Mouse (Mus musculus) embryonic facial prominence, embryonic 12.5 days (tissue): ENCODE results near the gene Galnt14. TPM values are rescaled to one million over a fixed set of nuclear protein-coding genes. Genes with fewer than 3 reads are reported as not detected.
A peak's percentile ranks its signal among the peaks of the same experiment; 100 is the strongest.

Source experiments
- ATAC-seq: fragments of 200-750 bp; cut with Nextera tagmentation; 2 replicates; pipeline ENCODE4 v1.8.0; 2017; ENCODE audit not compliant: insufficient number of reproducible peaks, insufficient read depth, low FRiP score, low TSS enrichment
- H3K27ac ChIP-seq: fragments of 300-500 bp; sonication (generic); 2 replicates; pipeline ENCODE4 v1.5.1; 2016; ENCODE audit warnings: mild to moderate bottlenecking
- H3K27me3 ChIP-seq: fragments of 300-500 bp; sonication (generic); 2 replicates; pipeline ENCODE4 v1.6.1; 2016; ENCODE audit warnings: mild to moderate bottlenecking, moderate library complexity
- H3K36me3 ChIP-seq: fragments of 300-500 bp; sonication (generic); 2 replicates; pipeline ENCODE4 v1.6.1; 2016; ENCODE audit warnings: mild to moderate bottlenecking
- H3K4me1 ChIP-seq: fragments of 300-500 bp; sonication (generic); 2 replicates; pipeline ENCODE4 v1.6.1; 2016
- H3K4me2 ChIP-seq: fragments of 300-500 bp; sonication (generic); replicated peaks from 2 replicates; pipeline ENCODE4 v1.6.1; 2016; ENCODE audit warnings: mild to moderate bottlenecking, moderate library complexity
- H3K4me3 ChIP-seq: fragments of 300-500 bp; sonication (generic); 2 replicates; pipeline ENCODE4 v1.5.1; 2016; ENCODE audit warnings: mild to moderate bottlenecking
- H3K9ac ChIP-seq: fragments of 300-500 bp; sonication (generic); 2 replicates; pipeline ENCODE4 v1.6.1; 2016; ENCODE audit warnings: mild to moderate bottlenecking, moderate library complexity
- H3K9me3 ChIP-seq: fragments of 300-500 bp; sonication (generic); 2 replicates; pipeline ENCODE4 v1.6.1; 2016; ENCODE audit warnings: mild to moderate bottlenecking, moderate library complexity
- WGBS: fragments of 180-500 bp; shearing (Covaris S2); methylation state at CpG from one replicate; pipeline ENCODE4 v1.1.7; 2016; 5-methylcytosine and 5-hydroxymethylcytosine counted together
- polyA plus RNA-seq: library from polyadenylated mRNA; unstranded; fragments of >200 nt; fragmentation: Nextera tagmentation; extraction: Ambion mirVana; gene quantifications from 2 replicates; pipeline ENCODE4 v1.2.1, GENCODE M21; 2016

Galnt14 gene
- polyA plus RNA-seq, 1 experiment from 2014 or later, result 3.6 TPM

DNA sequence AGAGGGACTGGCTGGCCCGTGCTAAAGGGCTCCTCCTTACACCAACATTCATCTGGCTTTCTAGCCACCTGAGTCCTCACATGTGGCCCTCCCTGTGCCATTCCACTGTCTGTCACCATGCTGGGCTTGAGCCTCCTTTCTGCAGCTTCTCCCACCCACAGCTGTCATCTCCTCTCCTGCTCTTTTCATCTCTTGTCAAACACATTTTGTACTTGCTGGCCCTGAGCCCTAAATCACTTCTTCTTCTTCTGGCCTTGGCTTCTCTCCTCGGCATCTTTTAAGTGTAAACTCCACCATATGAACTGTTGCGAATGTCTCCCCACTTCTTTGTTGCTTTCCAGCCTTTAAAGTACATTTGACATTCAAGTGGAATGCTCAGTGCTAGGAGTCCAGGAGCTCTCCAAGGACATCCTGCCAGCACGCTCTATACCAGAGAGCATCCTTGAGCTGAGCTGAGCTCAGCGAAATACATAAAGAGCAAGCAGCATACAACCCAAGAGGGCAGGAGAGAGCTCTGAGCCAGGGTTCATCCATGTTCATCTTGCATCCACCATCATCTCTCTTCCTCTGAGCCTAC lies 150.0 kb downstream of the Galnt14 start:
- Histone ChIP-seq H3K27me3 (no peaks in the 10 kb centered on the region), H3K4me1 (no peaks in the 10 kb centered on the region), H3K9ac (no peak overlapping the region), H3K27ac (no peak overlapping the region), H3K36me3 (no peaks in the 10 kb centered on the region), H3K9me3 (no peaks in the 10 kb centered on the region), H3K4me3 (no peak overlapping the region), H3K4me2 (no peak overlapping the region)
- ATAC-seq, result no peak
- WGBS, result 82% methylated on average over 5 of the region's 5 CpGs

DNA sequence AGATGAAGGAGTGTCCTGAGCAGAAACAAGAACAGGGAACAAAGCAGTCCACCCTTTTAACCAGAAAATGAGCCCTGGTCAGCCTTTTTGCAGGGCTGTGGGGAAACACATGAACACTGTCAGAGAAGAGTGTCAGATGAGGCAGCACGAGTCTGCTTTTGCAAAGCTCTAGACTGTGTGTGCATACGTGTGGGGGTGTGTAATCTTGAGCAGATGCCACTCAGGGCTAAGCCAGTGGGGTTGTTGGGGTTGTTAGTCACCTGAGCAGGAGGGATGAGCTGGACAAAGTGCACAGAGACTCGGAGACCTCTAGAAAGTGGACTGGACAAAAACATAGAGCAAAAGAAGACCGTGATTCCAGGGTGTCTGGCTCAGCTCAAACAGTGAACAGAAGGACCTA lies 150.8 kb downstream of the Galnt14 start:
- Histone ChIP-seq H3K4me3 (no peak overlapping the region), H3K36me3 (no peaks in the 10 kb centered on the region), H3K27ac (no peak overlapping the region), H3K27me3 (no peaks in the 10 kb centered on the region), H3K9me3 (no peaks in the 10 kb centered on the region), H3K4me2 (no peak overlapping the region), H3K9ac (no peak overlapping the region), H3K4me1 (no peaks in the 10 kb centered on the region)
- WGBS, result 75% methylated on average over 4 of the region's 4 CpGs
- ATAC-seq, result no peak

DNA sequence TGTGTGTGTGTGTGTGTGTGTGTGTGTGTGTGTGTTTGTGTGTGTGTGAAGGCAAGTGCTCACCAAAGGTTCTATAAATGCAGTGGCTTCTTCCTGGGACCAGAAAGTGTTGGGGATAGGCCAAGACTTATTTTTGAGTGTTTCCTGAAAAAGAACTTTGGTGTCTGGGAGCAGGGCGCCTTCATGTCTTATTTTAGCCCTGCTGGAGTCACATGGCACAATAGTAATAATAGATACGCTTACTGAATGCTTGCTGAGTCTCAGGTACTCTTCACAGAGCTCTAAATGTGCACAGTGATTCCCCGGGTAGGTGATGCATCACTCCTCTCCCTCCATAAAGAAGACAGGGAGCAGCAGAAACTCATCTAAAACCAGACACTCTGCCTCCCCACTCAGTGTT lies 153.2 kb downstream of the Galnt14 start:
- WGBS, result 84% methylated on average over 3 of the region's 3 CpGs
- H3K9ac ChIP-seq, result no peak overlapping the region
- ATAC-seq, result no peak

DNA sequence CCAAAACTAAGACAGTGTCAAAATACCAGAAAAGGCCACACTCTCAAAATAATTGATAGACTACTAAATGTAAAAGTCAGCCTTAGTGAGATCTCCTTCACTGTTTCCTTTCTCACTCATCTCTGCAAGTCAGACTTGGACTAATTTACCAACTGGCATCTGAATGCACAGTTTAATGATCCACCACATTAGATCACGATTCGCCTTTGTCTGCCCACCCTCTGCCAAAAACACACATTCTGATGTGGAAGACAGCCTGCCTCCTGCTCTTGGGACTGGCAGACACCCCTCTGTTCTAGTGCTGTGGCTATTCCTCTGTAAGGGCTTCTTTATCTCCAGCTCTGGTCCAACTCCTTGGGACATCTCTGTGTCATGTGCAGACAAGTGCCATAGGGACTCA lies 153.8 kb downstream of the Galnt14 start:
- H3K4me3 ChIP-seq, result no peak overlapping the region
- no peak overlapping the region for H3K27ac ChIP-seq
- no peak overlapping the region for H3K4me2 ChIP-seq
- H3K9me3 ChIP-seq, result no peaks in the 10 kb centered on the region
- H3K27me3 ChIP-seq, result no peaks in the 10 kb centered on the region
- H3K4me1 ChIP-seq, result no peaks in the 10 kb centered on the region
- 83% methylated on average over 2 of the region's 2 CpGs for WGBS
- no peaks in the 10 kb centered on the region for H3K36me3 ChIP-seq
- no peak overlapping the region for H3K9ac ChIP-seq
- no peak for ATAC-seq

More for the DNA sequence above, 153.2 kb downstream of the Galnt14 start:
- H3K36me3 ChIP-seq, result no peaks in the 10 kb centered on the region
- no peak overlapping the region for H3K4me2 ChIP-seq
- no peaks in the 10 kb centered on the region for H3K9me3 ChIP-seq
- H3K4me1 ChIP-seq, result no peaks in the 10 kb centered on the region
- no peaks in the 10 kb centered on the region for H3K27me3 ChIP-seq
- H3K4me3 ChIP-seq, result no peak overlapping the region
- no peak overlapping the region for H3K27ac ChIP-seq

DNA sequence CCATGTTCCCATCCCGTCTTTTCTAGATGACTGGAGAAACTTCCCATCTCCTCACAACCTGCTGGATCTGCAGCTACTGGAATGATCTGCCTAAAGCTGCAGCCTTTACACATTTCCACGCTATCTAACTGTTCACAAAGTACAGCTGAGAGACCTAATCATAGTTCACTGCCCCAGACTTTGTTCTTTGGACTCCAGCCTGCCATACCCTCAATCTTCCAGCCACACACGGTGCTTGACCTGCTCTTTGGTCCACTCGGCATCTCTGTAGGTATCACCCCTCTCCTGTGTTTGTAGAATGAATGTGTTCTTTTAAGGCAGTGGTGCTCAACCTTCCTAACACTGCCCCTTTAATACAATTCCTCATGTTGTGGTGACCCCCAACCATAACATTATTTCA lies 155.6 kb downstream of the Galnt14 start:
- 89% methylated on average over 4 of the region's 4 CpGs for WGBS
- no peaks in the 10 kb centered on the region for H3K27me3 ChIP-seq
- no peak for ATAC-seq

DNA sequence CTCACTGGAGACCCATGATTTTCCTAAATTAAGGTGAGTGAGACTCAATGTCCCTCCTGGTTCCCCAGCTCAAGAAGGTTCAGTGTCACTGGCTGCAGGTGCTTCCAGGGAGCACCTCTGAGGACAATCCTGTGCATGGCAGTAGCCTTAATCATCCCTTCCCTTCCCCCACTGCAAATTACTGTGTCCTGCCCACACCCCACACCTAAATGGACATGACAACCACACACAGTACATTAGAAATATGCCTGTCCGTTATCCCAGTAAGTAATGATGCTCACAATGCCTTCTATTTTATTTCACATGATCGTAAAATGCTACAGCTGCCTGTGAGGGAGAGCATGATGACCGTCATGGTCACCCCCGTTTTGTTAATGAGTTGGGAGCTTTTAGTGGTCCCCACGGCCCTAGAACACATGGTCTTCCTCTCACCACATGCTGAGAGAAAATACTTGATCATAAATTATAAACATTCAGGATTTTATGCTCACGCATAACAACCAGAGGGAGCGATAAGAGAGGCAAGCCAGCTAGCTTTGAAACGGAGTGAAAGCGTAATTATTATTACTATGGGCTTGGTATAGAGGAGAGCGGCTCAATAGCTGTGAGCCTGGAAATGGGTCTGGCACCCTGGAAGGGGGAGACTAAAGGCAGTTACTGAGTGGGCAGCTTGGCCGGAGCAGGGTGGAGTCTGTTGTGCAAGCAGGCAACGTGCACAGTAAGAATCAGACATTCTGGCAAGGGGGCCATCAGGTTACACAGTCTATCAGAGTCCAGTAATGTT lies 161.3 kb downstream of the Galnt14 start:
- Histone ChIP-seq H3K27me3 (no peaks in the 10 kb centered on the region), H3K27ac (no peak overlapping the region)
- ATAC-seq, result no peak

More for the DNA sequence above, 155.6 kb downstream of the Galnt14 start:
- Histone ChIP-seq H3K4me2 (no peak overlapping the region), H3K4me3 (no peak overlapping the region), H3K36me3 (no peaks in the 10 kb centered on the region), H3K9ac (no peak overlapping the region), H3K9me3 (no peaks in the 10 kb centered on the region), H3K4me1 (no peaks in the 10 kb centered on the region), H3K27ac (no peak overlapping the region)

DNA sequence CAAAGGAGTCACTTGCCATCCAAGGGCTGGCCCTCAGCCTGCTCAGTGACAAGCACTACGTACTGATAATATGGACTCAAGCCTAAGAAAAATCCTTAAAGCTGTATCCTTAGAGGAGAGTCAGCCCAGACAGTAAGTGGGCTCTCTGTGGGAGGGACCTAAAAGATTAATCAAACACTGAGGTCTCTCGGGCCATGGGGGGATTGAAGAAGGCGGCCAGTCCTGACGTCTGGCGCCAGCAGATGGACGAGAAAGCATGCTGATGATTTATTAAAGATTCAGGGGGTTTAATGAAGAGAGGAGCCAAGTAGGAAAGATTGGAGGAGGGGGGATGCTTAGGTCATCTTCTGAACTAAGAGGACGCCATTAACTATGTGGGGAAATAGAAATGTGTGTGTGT lies 162.1 kb downstream of the Galnt14 start:
- no peak for ATAC-seq
- Histone ChIP-seq H3K27ac (no peak overlapping the region), H3K27me3 (no peaks in the 10 kb centered on the region), H3K4me1 (no peaks in the 10 kb centered on the region), H3K9me3 (no peaks in the 10 kb centered on the region), H3K4me3 (no peak overlapping the region), H3K4me2 (no peak overlapping the region), H3K9ac (no peak overlapping the region), H3K36me3 (no peaks in the 10 kb centered on the region)
- 70% methylated on average over 7 of the region's 7 CpGs for WGBS

More for the DNA sequence above, 161.3 kb downstream of the Galnt14 start:
- Histone ChIP-seq H3K9me3 (no peaks in the 10 kb centered on the region), H3K4me3 (no peak overlapping the region), H3K9ac (no peak overlapping the region), H3K36me3 (no peaks in the 10 kb centered on the region), H3K4me2 (no peak overlapping the region), H3K4me1 (no peaks in the 10 kb centered on the region)
- WGBS, result 76% methylated on average over 12 of the region's 12 CpGs

DNA sequence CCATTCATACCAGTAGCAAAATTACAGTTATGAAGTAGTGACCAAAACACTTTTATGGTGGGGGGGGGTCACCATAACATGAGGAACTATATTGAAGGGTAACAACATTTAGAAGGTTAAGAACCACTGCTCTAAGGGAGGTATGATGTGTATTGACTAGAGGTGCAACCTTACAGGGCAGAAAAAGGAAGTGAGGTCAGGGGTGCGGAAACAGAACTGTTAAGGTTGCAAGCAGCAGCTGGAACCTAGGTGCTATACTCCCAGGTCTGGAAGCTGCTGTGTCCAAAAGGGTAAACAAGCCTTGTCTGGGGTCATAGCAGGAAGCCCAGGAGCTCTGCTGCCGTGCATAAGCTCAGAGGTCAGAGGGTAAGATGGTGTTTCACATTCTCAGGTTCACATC lies 162.8 kb downstream of the Galnt14 start:
- 45% methylated on average over 2 of the region's 2 CpGs for WGBS
- Histone ChIP-seq H3K9me3 (no peaks in the 10 kb centered on the region), H3K9ac (no peak overlapping the region), H3K36me3 (no peaks in the 10 kb centered on the region), H3K4me2 (no peak overlapping the region), H3K4me3 (no peak overlapping the region), H3K27me3 (no peaks in the 10 kb centered on the region), H3K4me1 (no peaks in the 10 kb centered on the region), H3K27ac (no peak overlapping the region)
- no peak for ATAC-seq

DNA sequence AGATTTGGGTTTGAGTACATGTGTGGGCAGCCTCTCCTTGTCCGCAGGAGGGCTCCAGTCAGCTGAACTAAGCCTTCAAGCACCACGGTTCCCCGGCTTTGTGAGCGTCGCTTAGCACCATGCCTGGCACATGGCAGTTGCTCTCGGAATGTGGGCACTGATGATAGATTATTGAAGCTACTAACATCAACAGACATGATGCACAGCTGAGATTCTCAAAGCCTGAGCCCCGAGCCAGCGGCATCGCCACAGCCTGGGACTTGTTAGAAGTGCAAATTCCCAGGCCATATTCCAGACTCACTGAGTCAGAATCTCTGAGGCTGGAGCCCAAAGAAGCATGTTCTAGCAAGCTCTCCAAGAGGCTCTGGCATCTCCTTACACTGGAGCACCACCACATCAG lies 168.3 kb downstream of the Galnt14 start:
- ATAC-seq, result no peak
- H3K9me3 ChIP-seq, result no peaks in the 10 kb centered on the region
- H3K9ac ChIP-seq, result no peak overlapping the region
- no peaks in the 10 kb centered on the region for H3K27me3 ChIP-seq
- H3K4me1 ChIP-seq, result peaks cover 11% of the 10 kb centered on the region; the same call in 1 of the 2 replicates
- H3K27ac ChIP-seq, result no peak overlapping the region
- no peak overlapping the region for H3K4me3 ChIP-seq
- H3K4me2 ChIP-seq, result no peak overlapping the region
- 86% methylated on average over 9 of the region's 9 CpGs for WGBS
- H3K36me3 ChIP-seq, result no peaks in the 10 kb centered on the region

DNA sequence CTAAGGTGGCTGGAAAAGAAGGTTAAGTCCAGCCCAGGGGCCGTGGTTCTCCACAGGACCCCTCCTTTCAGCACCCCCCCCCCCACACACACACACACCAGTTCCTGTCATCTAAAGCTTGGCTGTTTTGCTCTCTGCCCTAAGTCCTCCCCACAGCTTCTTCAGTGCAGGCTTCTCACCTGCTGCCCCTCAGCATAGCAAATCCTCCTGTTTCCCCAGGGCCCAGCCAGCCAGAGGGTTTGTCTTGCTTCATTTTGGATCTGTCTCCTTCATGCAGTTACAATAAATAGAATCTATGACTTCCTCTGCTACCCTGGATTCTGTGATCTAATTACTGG lies 169.1 kb downstream of the Galnt14 start:
- H3K36me3 ChIP-seq, result no peaks in the 10 kb centered on the region
- no peaks in the 10 kb centered on the region for H3K9me3 ChIP-seq
- no peak overlapping the region for H3K4me2 ChIP-seq
- H3K4me3 ChIP-seq, result no peak overlapping the region
- H3K9ac ChIP-seq, result no peak overlapping the region
- peaks cover 11% of the 10 kb centered on the region; the same call in 1 of the 2 replicates for H3K4me1 ChIP-seq
- H3K27ac ChIP-seq, result 0 out of 2 replicates have a peak overlapping the region, but pooled peaks have one; percentile 24
- 13% methylated on average over 1 of the region's 1 CpGs for WGBS
- ATAC-seq, result no peak
- no peaks in the 10 kb centered on the region for H3K27me3 ChIP-seq

DNA sequence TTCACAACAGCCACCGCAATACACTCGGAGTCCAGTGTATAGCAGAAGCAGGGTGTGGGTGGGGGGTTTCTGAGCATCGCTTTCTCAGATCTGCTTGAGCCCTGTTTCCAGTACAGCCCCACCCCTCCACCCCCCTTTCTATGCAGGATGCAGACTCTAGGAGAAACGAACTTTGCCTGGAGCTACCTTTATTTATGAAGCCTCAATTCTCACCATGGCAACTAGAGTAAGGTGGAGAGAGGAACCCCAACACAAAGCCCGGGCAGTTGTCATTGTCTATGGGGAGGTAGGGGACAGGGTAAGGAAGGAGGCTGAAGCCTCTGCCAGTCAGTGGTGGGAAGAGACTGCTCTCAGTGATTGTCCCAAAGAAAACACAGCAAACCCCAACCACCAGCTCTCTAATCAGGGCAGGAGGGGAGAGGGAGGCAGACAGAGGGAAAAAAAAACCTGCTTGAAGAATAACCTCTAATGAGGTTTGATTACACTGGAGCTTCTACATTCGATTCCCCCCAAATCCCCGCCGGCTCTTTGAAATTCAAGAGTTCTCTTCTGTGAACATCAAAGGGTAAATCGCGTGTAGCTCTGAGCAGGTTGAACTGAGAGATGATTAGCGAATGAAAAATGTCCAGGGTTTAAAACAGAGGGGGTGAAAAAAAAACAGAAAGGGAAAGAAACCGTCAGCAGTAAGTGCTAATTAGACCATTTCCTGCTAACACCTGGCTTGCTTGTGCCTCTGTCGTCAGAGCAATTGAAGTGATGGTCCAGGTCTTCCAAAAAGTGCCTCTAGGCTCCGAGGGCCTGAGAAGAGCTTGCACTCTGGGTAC lies 169.6 kb downstream of the Galnt14 start:
- WGBS, result 26% methylated on average over 14 of the region's 14 CpGs
- Histone ChIP-seq H3K36me3 (no peaks in the 10 kb centered on the region), H3K27me3 (no peaks in the 10 kb centered on the region), H3K9me3 (no peaks in the 10 kb centered on the region), H3K4me3 (no peak overlapping the region), H3K4me1 (peaks cover 11% of the 10 kb centered on the region; the same call in 1 of the 2 replicates), H3K27ac (0 out of 2 replicates have a peak overlapping the region, but pooled peaks have one; percentile 24), H3K4me2 (no peak overlapping the region), H3K9ac (no peak overlapping the region)
- ATAC-seq, result no peak

DNA sequence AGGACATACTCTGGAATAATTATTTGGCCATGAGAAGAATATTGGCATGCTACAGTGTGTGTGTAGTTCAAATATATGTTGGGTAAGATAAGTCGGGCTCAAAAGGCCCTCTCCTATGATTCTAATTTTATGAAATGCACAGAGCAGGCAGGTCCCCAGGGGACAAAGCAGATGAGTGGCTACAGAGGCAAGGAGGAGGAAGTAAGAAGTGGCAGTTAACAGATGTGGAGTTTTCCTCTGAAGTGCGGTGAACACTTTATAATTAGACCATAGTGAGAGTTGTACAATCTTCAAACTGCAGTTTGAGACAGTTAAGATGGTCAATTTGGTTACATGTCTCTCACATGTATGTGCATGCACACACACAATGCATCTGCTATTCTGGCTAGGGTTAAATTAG lies 178.4 kb downstream of the Galnt14 start:
- Histone ChIP-seq H3K27ac (no peak overlapping the region), H3K36me3 (no peaks in the 10 kb centered on the region), H3K4me2 (no peak overlapping the region), H3K9ac (no peak overlapping the region), H3K9me3 (no peaks in the 10 kb centered on the region), H3K4me1 (no peaks in the 10 kb centered on the region), H3K27me3 (no peaks in the 10 kb centered on the region), H3K4me3 (no peak overlapping the region)
- 79% methylated on average over 2 of the region's 2 CpGs for WGBS
- ATAC-seq, result no peak
